Mouse (Mus musculus) bone marrow, adult 2 months (tissue): ENCODE results near the gene Sord. TPM values are rescaled to one million over a fixed set of nuclear protein-coding genes. Genes with fewer than 3 reads are reported as not detected.
"Not testable (repeated sequence)": the region's sequence is repeated elsewhere in the genome, so short reads cannot be mapped to it uniquely, and the experiment has no call there.

Experiments used
- H3K27ac ChIP-seq: fragments of 200-500 bp; 2 replicates; pipeline ENCODE4 v1.5.1; 2012; ENCODE audit warnings: low read depth, mild to moderate bottlenecking, control low read depth, inconsistent platforms, low read length; ENCODE audit not compliant: control insufficient read depth, poor library complexity, insufficient read depth
- H3K4me1 ChIP-seq: fragments of 200-500 bp; 2 replicates; pipeline ENCODE4 v1.6.1; 2011; ENCODE audit warnings: low read length; ENCODE audit not compliant: control insufficient read depth, insufficient read depth
- H3K4me3 ChIP-seq: fragments of 200-500 bp; replicated peaks from 2 replicates; pipeline ENCODE3; 2011; ENCODE audit warnings: mild to moderate bottlenecking, low read depth, low read length, control low read depth; ENCODE audit not compliant: control insufficient read depth
- CTCF ChIP-seq: fragments of 200-500 bp; IDR thresholded peaks from 2 replicates; pipeline ENCODE4 v1.5.1; 2011; ENCODE audit warnings: low read length, control low read depth; ENCODE audit not compliant: control insufficient read depth, insufficient read depth
- POLR2A ChIP-seq: fragments of 200-500 bp; IDR thresholded peaks from 2 replicates; pipeline ENCODE4 v1.6.1; 2011; ENCODE audit warnings: low read depth, mild to moderate bottlenecking, control low read depth, low read length, borderline replicate concordance; ENCODE audit not compliant: control insufficient read depth
- WGBS: fragments of 180-500 bp; shearing (Covaris S2); methylation state at CpG from one replicate; pipeline ENCODE4 v1.1.7; 2018; 5-methylcytosine and 5-hydroxymethylcytosine counted together
- polyA plus RNA-seq: library from polyadenylated mRNA; stranded (reverse); fragments of >200 nt; gene quantifications from 2 replicates; pipeline ENCODE4 v1.2.4, GENCODE M21; 2011; ENCODE audit warnings: low replicate concordance; ENCODE audit not compliant: missing spikeins, insufficient read depth, insufficient read length

The Sord gene
- polyA plus RNA-seq, 1 experiment: 72.6 TPM

DNA sequence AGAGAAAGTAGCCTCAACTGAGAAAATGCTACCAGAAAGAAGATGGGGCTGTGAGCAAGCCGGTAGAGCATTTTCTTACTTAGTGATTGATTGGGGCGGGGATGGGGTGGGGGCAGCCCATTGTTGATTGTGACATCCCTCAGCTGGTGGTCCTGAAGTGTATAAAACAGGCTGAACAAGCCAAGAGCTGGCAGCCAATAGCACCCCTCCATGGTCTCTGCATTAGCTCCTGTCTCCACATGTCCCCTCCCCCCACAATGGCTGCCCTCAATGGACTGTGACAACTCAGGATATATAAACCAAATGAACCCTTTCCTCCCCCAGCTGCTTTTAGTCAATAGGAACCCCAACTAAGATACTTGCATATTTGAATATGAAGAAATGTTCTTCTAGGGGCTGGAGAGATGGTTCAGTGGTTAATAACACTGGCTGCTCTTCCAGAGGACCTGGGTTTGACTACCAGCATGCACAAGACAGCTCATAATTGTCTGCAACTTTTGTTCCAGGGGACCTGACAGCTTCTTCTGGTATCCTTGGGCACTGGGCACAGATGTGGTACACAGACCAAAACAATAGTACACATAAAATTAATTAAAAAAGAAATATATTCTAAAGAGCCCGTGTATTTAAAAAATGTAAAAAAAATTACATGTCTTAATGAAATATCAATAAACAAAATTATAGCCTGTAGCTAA is 23.9 kb upstream of the Sord start:
- Histone ChIP-seq H3K27ac (no peak overlapping the region), H3K4me1 (no peaks in the 10 kb centered on the region), H3K4me3 (no peak overlapping the region)
- no peak for TF ChIP-seq CTCF
- no peak for TF ChIP-seq POLR2A
- 87% methylated on average over 3 of the region's 3 CpGs for WGBS

DNA sequence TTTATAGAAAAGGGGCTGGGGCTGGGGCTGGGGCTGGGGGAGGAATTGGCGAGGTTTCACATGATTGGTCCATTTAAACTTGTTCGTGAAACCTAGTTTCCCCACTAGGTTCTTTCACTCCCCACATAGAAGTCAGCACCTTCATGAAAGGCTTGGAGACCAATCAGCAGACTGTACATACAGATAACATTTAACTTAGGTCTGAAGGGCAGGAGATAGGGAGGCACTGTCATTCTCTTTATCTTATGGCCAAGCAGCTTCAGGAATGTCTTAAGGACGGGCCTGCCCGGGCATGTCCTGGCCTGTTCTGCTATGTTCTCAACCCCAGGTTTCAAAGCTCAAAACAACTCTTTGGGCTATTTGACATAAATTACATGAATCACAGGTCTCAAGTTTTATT is 17.5 kb upstream of the Sord start:
- H3K4me3 ChIP-seq, H3K27ac ChIP-seq, H3K4me1 ChIP-seq: not testable (repeated sequence)
- WGBS: 70% methylated on average over 4 of the region's 4 CpGs

DNA sequence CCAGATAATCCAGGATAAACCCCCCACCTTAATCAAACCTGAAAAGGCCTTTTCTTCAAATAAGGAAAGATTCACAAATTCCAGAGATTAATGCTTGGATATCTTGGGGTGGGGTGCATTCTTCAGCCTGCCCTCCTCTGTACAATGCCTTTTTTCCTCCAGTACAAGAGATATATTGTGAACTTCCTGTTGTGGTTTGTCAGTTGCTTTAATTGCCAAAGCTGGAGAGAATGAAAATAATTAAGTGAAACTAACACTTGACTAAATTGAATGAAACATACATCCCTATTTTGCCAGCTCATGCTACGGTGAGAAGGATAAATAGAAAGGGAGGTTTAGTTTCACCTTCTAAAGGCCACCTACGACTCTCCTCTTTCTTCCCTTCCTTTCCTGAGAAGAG is 16.3 kb upstream of the Sord start:
- 6% methylated on average over 2 of the region's 2 CpGs for WGBS
- Histone ChIP-seq H3K4me1 (no peaks in the 10 kb centered on the region), H3K27ac (no peak overlapping the region), H3K4me3 (no peak overlapping the region)
- TF ChIP-seq CTCF (no peak), POLR2A (no peak)

- WGBS: 47% methylated on average over 4 of the region's 4 CpGs
- no peak for TF ChIP-seq CTCF
- TF ChIP-seq POLR2A: no peak
- H3K27ac ChIP-seq: no peak overlapping the region
- H3K4me3 ChIP-seq: no peak overlapping the region
- no peaks in the 10 kb centered on the region for H3K4me1 ChIP-seq
These were observed 13.2 kb upstream of the Sord start for GRCm38 (mm10) chr2:122221378-122221777.

DNA sequence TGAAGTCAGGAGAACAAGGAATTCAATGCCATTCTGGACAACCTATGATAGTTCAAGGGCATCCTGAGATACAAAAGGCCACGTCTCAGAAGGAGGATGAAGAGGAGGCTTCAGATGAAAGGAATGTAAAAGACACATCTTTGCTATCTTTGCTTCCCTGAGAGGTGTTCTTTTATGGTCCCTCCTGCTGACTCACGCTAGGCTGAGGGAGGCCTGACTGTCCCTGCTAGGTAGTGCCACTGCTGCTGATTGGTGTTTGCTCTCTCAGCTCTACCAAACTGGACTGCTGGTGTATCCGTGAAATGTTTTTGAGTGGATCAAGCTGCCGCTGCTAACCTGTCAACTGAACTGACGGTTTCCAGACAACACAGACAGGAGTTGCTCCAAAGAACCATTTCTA is 12.8 kb upstream of the Sord start:
- TF ChIP-seq CTCF (no peak), POLR2A (no peak)
- no peak overlapping the region for H3K27ac ChIP-seq
- no peak overlapping the region for H3K4me3 ChIP-seq
- WGBS: 76% methylated on average over 5 of the region's 5 CpGs
- H3K4me1 ChIP-seq: no peaks in the 10 kb centered on the region

GRCm38 (mm10) chr2:122222272-122222671 is 12.3 kb upstream of the Sord start:
- TF ChIP-seq POLR2A: no peak
- TF ChIP-seq CTCF: no peak
- H3K27ac ChIP-seq: no peak overlapping the region
- H3K4me1 ChIP-seq: no peaks in the 10 kb centered on the region
- H3K4me3 ChIP-seq: no peak overlapping the region
- WGBS: 51% methylated on average over 5 of the region's 5 CpGs

DNA sequence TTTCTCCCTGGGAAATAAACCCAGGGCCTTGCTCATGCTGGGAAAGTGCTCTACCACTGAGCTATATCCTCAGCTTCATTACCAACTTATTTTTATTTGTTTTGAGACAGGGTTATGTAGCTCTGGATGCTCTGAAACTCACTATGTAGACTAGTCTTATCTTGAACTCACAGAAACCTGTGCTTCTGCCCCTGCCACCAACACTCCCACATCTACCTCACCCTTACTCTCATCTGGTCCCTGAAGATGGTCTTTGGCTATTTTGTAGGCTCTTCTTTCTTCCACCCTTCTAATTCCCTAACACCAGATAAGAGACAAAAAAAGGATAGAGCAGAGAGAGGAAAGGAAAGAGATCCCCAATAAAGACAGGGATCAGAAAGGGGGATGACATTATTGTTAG is 10.9 kb upstream of the Sord start:
- Histone ChIP-seq H3K4me1 (no peaks in the 10 kb centered on the region), H3K4me3 (no peak overlapping the region), H3K27ac (no peak overlapping the region)
- no peak for TF ChIP-seq CTCF
- TF ChIP-seq POLR2A: no peak

- Histone ChIP-seq H3K27ac (no peak overlapping the region), H3K4me1 (no peaks in the 10 kb centered on the region), H3K4me3 (no peak overlapping the region)
- WGBS: 88% methylated on average over 6 of the region's 6 CpGs
- TF ChIP-seq CTCF (no peak), POLR2A (no peak)
These were observed 4.2 kb upstream of the Sord start for GRCm38 (mm10) chr2:122230395-122230794.

- Histone ChIP-seq H3K4me3 (no peak overlapping the region), H3K4me1 (no peaks in the 10 kb centered on the region)
- WGBS: 92% methylated on average over 9 of the region's 9 CpGs
These were observed 2.9 kb upstream of the Sord start for GRCm38 (mm10) chr2:122231616-122232015.

More at GRCm38 (mm10) chr2:122231616-122232015, 2.9 kb upstream of the Sord start:
- TF ChIP-seq CTCF (no peak), POLR2A (no peak)
- H3K27ac ChIP-seq: no peak overlapping the region
